ENCODE assay signal across 7 mouse cellular contexts in the genomic region with DNA sequence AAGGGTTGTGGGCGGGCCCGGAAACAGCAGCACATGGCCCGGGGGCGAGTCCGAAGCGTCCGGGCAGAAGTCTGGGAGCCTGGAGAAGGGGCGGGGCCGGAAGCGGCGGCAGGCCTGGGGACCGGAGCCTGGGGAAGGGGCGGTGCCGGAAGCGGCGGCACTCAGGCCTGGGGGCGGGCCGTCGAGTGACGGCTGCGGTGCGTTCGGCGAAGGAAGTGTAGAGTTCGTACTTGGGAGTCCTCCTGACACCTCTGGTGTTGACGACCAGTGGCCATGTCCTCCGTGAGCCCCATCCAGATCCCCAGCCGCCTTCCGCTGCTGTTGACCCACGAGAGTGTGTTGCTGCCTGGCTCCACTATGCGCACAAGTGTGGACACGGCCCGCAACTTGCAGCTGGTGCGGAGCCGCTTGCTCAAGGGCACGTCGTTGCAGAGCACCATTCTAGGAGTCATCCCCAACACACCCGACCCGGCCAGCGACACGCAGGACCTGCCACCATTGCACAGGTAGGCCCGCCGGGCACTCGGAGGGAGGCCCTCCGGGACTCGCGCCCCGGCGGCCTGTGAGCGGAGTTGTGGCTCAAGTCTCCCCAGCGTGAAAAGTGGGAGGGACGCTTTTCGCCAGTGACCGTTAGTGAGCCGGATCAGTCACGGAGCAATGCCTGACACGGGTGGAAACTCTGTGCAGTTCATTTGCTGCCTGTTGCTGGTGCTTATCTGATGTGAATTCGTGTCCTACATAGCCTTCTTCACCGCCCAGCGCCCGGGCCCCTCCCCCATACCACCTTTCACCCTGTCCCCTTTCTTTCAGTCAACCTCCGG. TPM values are rescaled to one million over a fixed set of nuclear protein-coding genes. Genes with fewer than 3 reads are reported as not detected.
A peak's percentile ranks its signal among the peaks of the same experiment; 100 is the strongest.
DNase-seq lines count a peak whose midpoint lies in the region; ATAC-seq lines count a peak whose summit lies in the region.

A gene (plus strand): TSS at position 133 of the 821 bp plus-strand sequence.

- peak within 1 kb of the TSS; percentile 86 for H3K27ac ChIP-seq in embryonic facial prominence, embryonic 10.5 days (replicated peaks)
- H3K27ac ChIP-seq in limb, embryonic 10.5 days = peak within 1 kb of the TSS; percentile 86
- peak within 1 kb of the TSS; percentile 86 for H3K27ac ChIP-seq in midbrain, embryonic 13.5 days

- ATAC-seq in granulocyte monocyte progenitor cell, adult 5-6 weeks (replicated peaks; ENCODE audit: poor library complexity, severe bottlenecking) = peak; percentile 97
- peak; percentile 99 for ATAC-seq in midbrain, embryonic 13.5 days

- H3K9me3 ChIP-seq in embryonic facial prominence, embryonic 10.5 days = no peaks in the 10 kb centered on the region
- no peaks in the 10 kb centered on the region for H3K9me3 ChIP-seq in limb, embryonic 10.5 days (replicated peaks)
- no peaks in the 10 kb centered on the region for H3K9me3 ChIP-seq in midbrain, embryonic 13.5 days

- peak; percentile 99 for DNase-seq in adrenal gland, postnatal 10 days
- peak; percentile 99 for DNase-seq in embryonic facial prominence, embryonic 10.5 days (ENCODE audit: low spot score)
- peak; percentile 97 for DNase-seq in kidney, adult 11 months
- peak; percentile 100 for DNase-seq in limb, embryonic 10.5 days (ENCODE audit: low spot score)
- peak; percentile 90 for DNase-seq in spleen, adult 12 weeks (ENCODE audit: low spot score)

- peak within 1 kb of the TSS; percentile 85 for H3K9ac ChIP-seq in midbrain, embryonic 13.5 days (replicated peaks)

- no peaks in the 10 kb centered on the region for H3K27me3 ChIP-seq in embryonic facial prominence, embryonic 10.5 days (replicated peaks; ENCODE audit: low read depth, poor library complexity, severe bottlenecking)
- H3K27me3 ChIP-seq in limb, embryonic 10.5 days (ENCODE audit: low read depth, poor library complexity, severe bottlenecking) = no peaks in the 10 kb centered on the region
- H3K27me3 ChIP-seq in midbrain, embryonic 13.5 days = no peaks in the 10 kb centered on the region

- peak within 1 kb of the TSS; percentile 97 for H3K4me3 ChIP-seq in embryonic facial prominence, embryonic 10.5 days
- H3K4me3 ChIP-seq in limb, embryonic 10.5 days = peak within 1 kb of the TSS; percentile 87
- peak within 1 kb of the TSS; percentile 94 for H3K4me3 ChIP-seq in midbrain, embryonic 13.5 days (replicated peaks)

- H3K36me3 ChIP-seq in embryonic facial prominence, embryonic 10.5 days (replicated peaks) = no peaks in the 10 kb centered on the region
- no peaks in the 10 kb centered on the region for H3K36me3 ChIP-seq in limb, embryonic 10.5 days
- H3K36me3 ChIP-seq in midbrain, embryonic 13.5 days = no peaks in the 10 kb centered on the region

- H3K4me2 ChIP-seq in midbrain, embryonic 13.5 days (replicated peaks) = peak within 1 kb of the TSS; percentile 92

- peaks cover 11% of the 10 kb centered on the region for H3K4me1 ChIP-seq in embryonic facial prominence, embryonic 10.5 days
- H3K4me1 ChIP-seq in limb, embryonic 10.5 days = peaks cover 8% of the 10 kb centered on the region
- H3K4me1 ChIP-seq in midbrain, embryonic 13.5 days (replicated peaks) = peaks cover 24% of the 10 kb centered on the region

- under 1% methylated on average over 62 of the region's 62 CpGs for WGBS in embryonic facial prominence, embryonic 10.5 days
- under 1% methylated on average over 62 of the region's 62 CpGs for WGBS in limb, embryonic 10.5 days
- 1% methylated on average over 62 of the region's 62 CpGs for WGBS in midbrain, embryonic 13.5 days

RNA-seq across cellular contexts. Expression of the gene that starts here (rescaled TPM):
- total RNA-seq in adrenal gland, postnatal 10 days (2021) = 100 to 1,000 TPM; 131 to 138 TPM
- 50.5 and 51.4 TPM in 2 replicates for polyA plus RNA-seq in embryonic facial prominence, embryonic 10.5 days (2016; fragmentation: Nextera tagmentation; extraction: Ambion mirVana)
- 29.4 and 31.9 TPM in 2 replicates for total RNA-seq in granulocyte monocyte progenitor cell, adult 5-6 weeks (2014; fragmentation: Nextera tagmentation)
- total RNA-seq in granulocyte monocyte progenitor cell, adult 5-6 weeks (2017) = 41.1 and 44.9 TPM in 2 replicates
- 39.5 and 53.0 TPM in 2 replicates for polyA plus RNA-seq in limb, embryonic 10.5 days (2016; fragmentation: Nextera tagmentation; extraction: Ambion mirVana)
- 88.3 and 93.5 TPM in 2 replicates for polyA plus RNA-seq in midbrain, embryonic 13.5 days (2015; fragmentation: Nextera tagmentation; extraction: Ambion mirVana)

Comparison
In these comparisons a context has a peak if more than half of its experiments do, and no peak if none do; other contexts are left out.
1. Peak in every context shown above with its lines: DNase-seq, ATAC-seq, H3K4me3 ChIP-seq and H3K27ac ChIP-seq.